Mouse (Mus musculus) bone marrow macrophage, adult 2 months (primary cell): ENCODE measurements around the gene Bahd1.

Source experiments
- CTCF ChIP-seq: IDR thresholded peaks from 2 replicates; pipeline ENCODE4 v1.5.1; 2012; ENCODE audit warnings: low read depth, mild to moderate bottlenecking, low read length, moderate library complexity
- POLR2A ChIP-seq: IDR thresholded peaks from 2 replicates; pipeline ENCODE4 v1.6.1; 2012; ENCODE audit warnings: mild to moderate bottlenecking, low read depth, low read length, borderline replicate concordance

DNA sequence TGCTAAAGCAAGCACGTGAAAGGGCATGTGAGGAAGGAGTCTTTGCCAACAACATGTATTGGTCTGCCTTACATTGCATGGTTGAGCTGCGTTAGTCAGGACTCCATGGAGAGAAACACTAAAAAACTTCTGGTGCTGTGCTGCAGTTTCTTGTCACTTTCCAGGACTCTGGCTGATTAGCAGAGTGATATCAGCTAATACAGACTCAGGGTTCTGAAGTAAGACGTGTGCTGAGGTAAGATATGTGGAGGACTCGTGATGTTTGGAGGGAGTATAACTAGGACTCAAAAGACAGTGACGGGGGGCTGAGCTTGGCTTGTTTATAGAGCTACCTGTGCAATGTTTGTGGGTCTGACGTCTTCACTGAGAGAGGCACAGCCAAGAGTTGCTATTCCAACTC, 43.1 kb downstream of the Bahd1 start:
- TF ChIP-seq CTCF (no peak), POLR2A (no peak)
